Mouse (Mus musculus): ENCODE data around the gene Tent5c.

Gene Tent5c

DNA sequence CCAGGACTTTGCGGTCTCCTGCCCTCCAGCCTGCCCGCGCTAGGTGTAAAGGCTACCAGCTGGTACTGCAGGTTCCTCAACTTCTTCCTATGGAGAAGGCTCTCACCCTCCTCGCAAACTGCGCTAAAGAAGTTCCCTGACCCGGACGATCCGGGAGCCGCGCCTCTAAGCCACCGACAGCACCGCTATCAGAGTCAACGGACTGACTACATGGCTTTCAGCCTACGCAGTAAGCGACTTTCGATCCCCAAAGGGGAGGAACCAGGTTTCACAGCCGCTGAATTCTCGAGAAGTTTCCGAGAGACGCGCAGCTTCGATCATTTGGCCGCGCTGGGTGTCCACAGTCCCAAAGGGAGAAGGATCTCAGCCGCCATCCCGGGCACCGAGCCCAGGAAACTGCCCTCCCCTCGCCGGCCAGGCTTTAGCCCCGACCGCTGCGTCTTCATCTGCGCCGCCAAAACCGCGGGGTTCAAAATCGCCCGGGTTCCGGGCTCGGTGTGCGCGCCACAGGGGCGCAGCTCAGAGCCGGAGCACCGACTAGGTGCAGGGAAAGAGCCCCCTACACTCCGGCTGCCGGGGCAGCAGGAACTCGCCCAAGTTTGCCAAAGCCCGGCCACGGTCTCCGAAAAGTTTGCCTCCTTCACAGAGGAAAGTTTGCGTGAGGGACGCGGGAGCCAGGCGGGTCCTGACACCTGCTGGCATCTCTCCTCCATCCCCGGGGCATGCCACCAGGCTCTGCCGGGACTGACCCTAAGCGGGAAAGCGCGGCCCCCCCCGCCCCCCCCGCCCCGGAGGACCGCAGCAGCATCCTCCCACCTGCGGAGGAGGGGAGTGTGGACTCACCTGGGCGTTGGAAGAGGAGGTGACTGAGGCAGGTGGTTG, 632 bp downstream of the Tent5c start:
- in situ Hi-C loops (cut with MboI, MseI): loop anchor here (10.0 to 25.0 kb wide), 2 partner anchors 799 to 1116 kb away; partner anchors contain the start of genes Atp1a1 and Cd2

DNA sequence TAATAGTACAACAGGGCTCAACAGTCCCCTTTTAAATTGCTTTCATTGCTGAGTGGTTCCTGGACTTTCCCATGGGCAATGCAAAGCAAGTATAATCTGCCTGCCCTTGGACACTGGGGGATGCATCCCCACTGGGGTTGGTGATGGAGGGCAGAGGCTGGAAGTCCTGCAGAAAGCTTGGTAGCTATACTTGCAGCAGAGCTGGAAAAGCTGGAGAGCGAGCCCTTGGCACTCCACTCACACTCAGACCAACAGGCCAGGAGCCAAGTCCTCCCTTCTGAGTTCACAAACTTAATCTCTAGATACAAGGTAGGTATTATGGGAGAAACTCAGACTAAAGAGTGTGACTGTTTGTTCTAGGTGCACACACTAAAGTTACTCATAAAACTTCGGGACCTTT, 2.1 kb downstream of the Tent5c start:
- in situ Hi-C loops (cut with MboI, MseI): loop anchor here (10.0 to 25.0 kb wide), 2 partner anchors 800 to 1118 kb away; partner anchors contain the start of genes Atp1a1 and Cd2

GRCm38 (mm10) chr3:100485390-100486132, 3.6 kb downstream of the Tent5c start:
- in situ Hi-C loops (cut with MboI, MseI): loop anchor here (10.0 to 25.0 kb wide), 2 partner anchors 802 to 1119 kb away; partner anchors contain the start of genes Atp1a1 and Cd2

GRCm38 (mm10) chr3:100482971-100483610, 6.0 kb downstream of the Tent5c start:
- in situ Hi-C loops (cut with MboI, MseI): loop anchor here (5.0 to 25.0 kb wide), 4 partner anchors 41 to 1122 kb away; partner anchors contain the start of genes Atp1a1 and Cd2

GRCm38 (mm10) chr3:100482324-100482911, 6.7 kb downstream of the Tent5c start:
- in situ Hi-C loops (cut with MboI, MseI): loop anchor here (5.0 to 25.0 kb wide), 4 partner anchors 40 to 1122 kb away; partner anchors contain the start of genes Atp1a1 and Cd2

DNA sequence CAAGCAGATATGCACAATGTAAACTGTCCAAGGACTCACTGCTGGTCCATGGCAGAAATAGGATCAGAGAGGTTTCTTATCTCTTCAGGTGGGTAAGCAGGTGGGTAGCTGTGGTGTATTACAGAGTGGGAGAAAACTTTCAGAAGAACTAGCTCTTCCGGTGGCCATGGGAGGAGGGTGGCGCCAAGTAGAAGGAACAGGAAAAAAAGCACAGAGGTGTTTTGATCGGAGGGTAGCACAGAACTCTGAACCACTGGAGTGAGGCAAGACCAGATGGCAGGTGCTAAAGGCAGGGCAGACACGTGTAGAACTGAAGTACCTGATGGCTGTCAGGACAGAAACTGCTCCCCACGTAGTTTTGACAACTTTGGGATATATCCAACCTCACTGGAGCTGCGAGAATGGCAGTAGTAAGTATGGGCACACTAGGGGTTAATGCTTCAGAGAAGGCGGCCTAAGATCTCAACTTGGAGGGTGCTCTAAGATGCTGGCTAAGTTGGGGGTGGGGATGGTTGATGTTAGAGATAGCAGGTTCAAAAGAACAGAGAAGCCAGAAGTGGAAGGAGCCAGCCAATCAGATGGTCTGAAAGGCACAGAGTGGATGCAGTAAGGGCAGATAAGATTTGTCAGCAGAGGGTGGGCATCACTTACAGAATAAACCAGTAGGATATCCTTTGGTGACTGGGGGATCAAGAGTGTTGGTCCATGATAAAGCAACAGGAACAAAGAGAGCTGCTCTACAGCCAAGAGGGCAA, 8.7 kb downstream of the Tent5c start:
- in situ Hi-C loops (cut with MboI, MseI): loop anchor here (5.0 to 25.0 kb wide), 4 partner anchors 38 to 1124 kb away; partner anchors contain the start of genes Atp1a1 and Cd2

GRCm38 (mm10) chr3:100474950-100475472, 14.1 kb downstream of the Tent5c start:
- in situ Hi-C loops (cut with MboI, MseI): loop anchor here (25.0 kb wide), 1 partner anchor 812 kb away; the partner anchor contains the start of gene Cd2

DNA sequence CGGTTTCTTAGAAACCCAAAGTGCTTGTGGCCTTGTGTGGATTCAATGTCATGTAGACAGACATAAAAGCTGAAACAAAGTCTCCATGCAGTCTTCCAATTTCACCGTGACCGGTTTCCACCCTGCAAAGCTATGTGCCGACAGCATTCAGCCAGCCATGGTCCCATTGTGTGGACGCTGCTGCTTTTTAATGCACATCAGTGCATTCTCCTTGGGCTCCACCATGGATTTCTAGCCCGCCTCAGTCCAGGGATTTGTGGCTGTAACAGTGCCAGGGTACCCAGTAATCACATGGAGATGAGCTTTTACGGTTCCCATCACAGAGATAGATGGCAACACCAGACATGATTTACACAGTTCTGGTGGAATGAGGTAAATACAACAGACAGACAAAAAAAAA, 14.6 kb downstream of the Tent5c start:
- in situ Hi-C loops (cut with MboI, MseI): no loop called here

DNA sequence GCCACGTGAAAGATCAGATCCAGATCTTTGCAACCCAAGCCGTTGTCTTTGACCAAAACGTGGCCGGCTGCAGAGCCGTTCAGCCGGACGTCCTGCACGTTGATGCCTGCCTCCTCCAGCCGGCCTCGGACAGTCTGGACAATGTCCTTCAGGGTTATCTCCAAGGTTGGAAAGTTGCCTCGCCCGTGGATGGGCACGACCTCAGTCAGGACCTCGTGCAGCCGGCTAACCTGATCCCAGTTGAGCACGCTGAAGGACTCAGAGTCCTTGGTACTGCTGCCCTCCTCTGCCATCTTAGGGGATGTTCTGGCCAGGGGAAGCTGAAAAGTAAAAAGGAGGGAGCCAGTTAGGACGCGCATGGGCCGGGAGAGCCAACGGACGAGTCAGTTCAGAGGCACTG, 16.0 kb downstream of the Tent5c start:
- in situ Hi-C loops (cut with MboI, MseI): no loop called here

- in situ Hi-C loops (cut with MboI, MseI): no loop called here
These were observed 18.2 kb downstream of the Tent5c start for GRCm38 (mm10) chr3:100470902-100471301.

GRCm38 (mm10) chr3:100470101-100470500, 19.0 kb downstream of the Tent5c start:
- in situ Hi-C loops (cut with MboI, MseI): no loop called here

GRCm38 (mm10) chr3:100466551-100466950, 22.6 kb downstream of the Tent5c start:
- in situ Hi-C loops (cut with MboI, MseI): no loop called here

DNA sequence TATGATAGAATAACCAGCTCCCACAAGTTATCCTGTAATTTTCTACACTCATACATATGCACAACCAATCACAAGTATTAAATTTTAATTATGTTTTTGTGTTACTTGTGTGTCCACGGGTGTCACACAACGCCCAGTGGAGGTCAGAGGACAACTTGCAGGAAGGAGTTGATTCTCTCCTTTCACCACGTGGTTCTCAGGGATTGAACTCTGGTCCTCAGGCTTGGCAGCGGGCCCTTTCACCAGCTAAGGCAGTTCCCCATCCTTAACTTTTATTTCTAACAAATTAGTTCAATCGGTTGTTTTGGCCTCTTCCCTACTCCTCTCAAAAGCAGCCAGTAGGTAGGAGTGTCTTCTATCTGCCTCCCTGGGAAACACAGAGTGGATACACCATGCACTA, 24.5 kb downstream of the Tent5c start:
- in situ Hi-C loops (cut with MboI, MseI): no loop called here

GRCm38 (mm10) chr3:100463959-100464265, 25.2 kb downstream of the Tent5c start:
- in situ Hi-C loops (cut with MboI, MseI): no loop called here

DNA sequence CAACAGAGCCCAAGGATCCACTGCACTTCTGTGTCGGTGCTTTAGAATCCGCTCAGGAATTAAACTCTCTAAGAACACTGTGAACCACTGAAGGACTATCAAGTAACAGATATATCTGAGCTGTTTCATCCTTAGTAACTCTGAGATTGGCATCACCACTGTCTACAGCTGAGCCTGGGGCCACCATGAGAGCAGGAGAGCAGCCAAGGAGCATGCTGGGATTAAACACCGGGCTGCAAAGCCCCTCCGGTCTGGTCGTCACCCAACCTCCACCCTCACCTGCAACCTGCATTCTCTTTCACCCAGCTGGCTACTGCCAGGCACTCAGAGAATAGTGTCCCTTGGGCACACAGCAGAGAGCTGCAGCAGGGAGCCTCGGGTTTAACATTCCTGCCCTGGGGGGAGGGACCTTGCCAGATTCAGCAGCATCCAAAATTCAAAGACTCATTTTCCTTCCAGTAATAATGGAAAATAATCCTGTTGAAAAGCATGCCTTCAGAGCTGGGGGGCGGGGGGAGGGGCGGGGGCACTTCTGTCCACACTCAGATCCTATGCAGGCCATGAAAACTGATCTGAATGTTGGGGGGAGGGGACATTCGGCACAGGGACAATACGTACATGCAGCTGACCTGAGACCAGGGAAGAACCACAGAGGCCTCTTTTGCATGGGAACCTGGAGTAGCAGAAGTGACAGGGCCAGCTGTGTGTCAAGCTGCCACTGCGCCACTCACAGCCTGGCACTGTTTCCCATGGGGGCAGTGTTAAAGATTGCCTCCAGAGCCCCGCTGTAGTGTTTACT, 25.8 kb downstream of the Tent5c start:
- in situ Hi-C loops (cut with MboI, MseI): no loop called here

- in situ Hi-C loops (cut with MboI, MseI): no loop called here
These were observed 26.7 kb downstream of the Tent5c start for GRCm38 (mm10) chr3:100462235-100463083.

DNA sequence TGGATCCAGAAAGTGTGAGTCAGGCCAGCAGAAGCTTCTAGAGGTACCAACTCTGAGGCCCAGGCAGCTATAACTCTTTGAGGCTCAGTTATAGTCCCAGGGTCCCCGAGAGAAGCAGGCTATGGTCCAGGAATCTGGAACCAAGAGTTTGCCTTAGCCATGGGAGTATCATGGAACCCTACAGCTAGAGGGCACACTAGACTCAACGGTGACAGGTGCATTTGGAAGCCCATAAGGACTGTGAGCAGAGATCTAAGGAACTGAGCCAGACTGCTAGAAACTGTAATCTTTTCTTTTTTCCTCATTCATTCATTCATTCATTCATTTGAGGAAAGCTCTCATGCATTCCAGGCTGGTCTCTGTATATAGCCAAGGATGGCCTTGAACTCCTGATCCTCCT, 28.6 kb downstream of the Tent5c start:
- in situ Hi-C loops (cut with MboI, MseI): no loop called here

GRCm38 (mm10) chr3:100443798-100444500, 45.2 kb downstream of the Tent5c start:
- in situ Hi-C loops (cut with MboI, MseI): loop anchor here (5.0 kb wide), 1 partner anchor 38 kb away; no protein-coding TSS in a partner anchor
